Mouse (Mus musculus) cortical plate, adult 2 months (tissue): ENCODE results near the gene Sipa1l2. TPM values are rescaled to one million over a fixed set of nuclear protein-coding genes. Genes with fewer than 3 reads are reported as not detected.

ENCODE experiments used
- H3K27ac ChIP-seq: fragments of 200-500 bp; 2 replicates; pipeline ENCODE4 v1.5.1; 2012; ENCODE audit warnings: low read length, control low read depth, inconsistent platforms; ENCODE audit not compliant: insufficient read depth
- H3K4me1 ChIP-seq: fragments of 200-500 bp; 2 replicates; pipeline ENCODE4 v1.6.1; 2011; ENCODE audit warnings: low read length; ENCODE audit not compliant: control insufficient read depth, insufficient read depth
- H3K4me3 ChIP-seq: fragments of 200-500 bp; 2 replicates; pipeline ENCODE4 v1.5.1; 2011; ENCODE audit warnings: mild to moderate bottlenecking, low read length, control low read depth; ENCODE audit not compliant: insufficient read depth
- CTCF ChIP-seq: fragments of 200-500 bp; IDR thresholded peaks from 2 replicates; pipeline ENCODE4 v1.5.1; 2011; ENCODE audit warnings: mild to moderate bottlenecking, control low read depth, low read length; ENCODE audit not compliant: insufficient read depth; ENCODE audit errors: extremely low read depth
- POLR2A ChIP-seq: fragments of 200-500 bp; IDR thresholded peaks from 2 replicates; pipeline ENCODE4 v1.6.1; 2011; ENCODE audit warnings: mild to moderate bottlenecking, low read length, control low read depth; ENCODE audit not compliant: insufficient read depth; ENCODE audit errors: extremely low read depth
- polyA plus RNA-seq: library from polyadenylated mRNA; depleted of rRNA; stranded (reverse); fragments of >200 nt; gene quantifications from 2 replicates; pipeline ENCODE4 v1.2.3, GENCODE M21; 2012

The Sipa1l2 gene
- polyA plus RNA-seq, 1 experiment = 22.7 TPM

DNA sequence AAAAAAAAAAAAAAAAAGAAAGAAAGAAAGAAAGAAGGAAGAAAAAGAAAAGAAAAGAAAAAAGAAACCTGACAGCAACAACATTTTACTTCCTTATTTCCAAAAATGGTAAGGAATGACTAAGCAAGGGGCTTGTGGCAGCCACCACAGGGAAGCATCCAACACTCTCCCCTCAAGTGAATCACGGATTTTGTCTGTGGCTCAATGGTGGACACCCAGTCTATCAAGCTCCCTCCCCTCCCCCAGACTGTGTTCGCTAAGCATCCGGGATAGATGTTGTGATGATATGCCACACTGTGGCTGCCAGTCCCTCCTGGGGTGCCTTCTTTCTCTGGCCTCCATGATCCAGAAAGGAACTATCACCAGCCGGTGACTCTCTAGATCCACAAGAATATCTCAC is 6.5 kb upstream of the Sipa1l2 start:
- no peak overlapping the region for H3K27ac ChIP-seq
- H3K4me3 ChIP-seq = no peak overlapping the region
- no peak for TF ChIP-seq POLR2A
- no peak for TF ChIP-seq CTCF
- H3K4me1 ChIP-seq = no peaks in the 10 kb centered on the region

DNA sequence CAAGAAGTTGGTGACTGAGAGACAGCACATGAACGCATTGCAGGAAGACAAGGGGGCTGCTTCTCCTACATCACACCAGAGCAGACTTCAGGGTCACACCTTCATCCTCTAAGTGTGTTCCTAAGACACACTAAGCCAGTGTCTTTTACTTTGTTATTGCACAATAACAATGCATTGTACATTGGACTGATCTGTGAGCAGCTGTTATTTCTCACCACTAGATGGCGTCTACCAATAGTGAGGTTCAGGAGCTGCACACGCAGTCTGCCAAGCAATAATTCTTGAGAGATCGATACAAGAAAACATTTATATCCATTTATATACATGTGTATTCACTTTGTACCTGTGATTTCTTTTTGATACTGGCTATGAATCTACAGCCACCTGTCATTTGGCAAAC is 4.7 kb upstream of the Sipa1l2 start:
- Histone ChIP-seq H3K4me1 (no peaks in the 10 kb centered on the region), H3K27ac (no peak overlapping the region), H3K4me3 (no peak overlapping the region)
- peak; percentile 71 for TF ChIP-seq CTCF
- no peak for TF ChIP-seq POLR2A

DNA sequence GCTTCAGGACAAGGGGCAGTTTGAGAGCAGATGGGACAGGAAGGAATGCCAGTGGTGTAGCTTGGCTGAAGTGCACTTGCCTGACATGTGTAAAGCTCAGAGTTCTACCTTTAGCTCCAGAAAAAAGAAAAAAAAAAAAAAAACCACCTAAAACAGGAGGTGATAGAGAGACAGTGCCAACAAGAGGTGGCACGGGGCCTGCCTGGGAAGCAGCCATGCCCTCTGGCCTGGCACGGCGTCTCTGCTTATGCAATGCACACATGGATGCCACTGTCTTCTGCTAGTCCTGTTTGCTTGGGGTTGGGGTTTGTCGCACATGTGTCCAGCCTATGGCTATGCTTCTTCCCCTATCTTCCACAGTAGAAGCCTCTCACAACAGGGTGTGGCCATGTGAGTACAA is 2.6 kb upstream of the Sipa1l2 start:
- H3K4me3 ChIP-seq = no peak overlapping the region
- TF ChIP-seq CTCF (no peak), POLR2A (no peak)
- no peak overlapping the region for H3K27ac ChIP-seq
- peaks cover 2% of the 10 kb centered on the region; the same call in 1 of the 2 replicates for H3K4me1 ChIP-seq

DNA sequence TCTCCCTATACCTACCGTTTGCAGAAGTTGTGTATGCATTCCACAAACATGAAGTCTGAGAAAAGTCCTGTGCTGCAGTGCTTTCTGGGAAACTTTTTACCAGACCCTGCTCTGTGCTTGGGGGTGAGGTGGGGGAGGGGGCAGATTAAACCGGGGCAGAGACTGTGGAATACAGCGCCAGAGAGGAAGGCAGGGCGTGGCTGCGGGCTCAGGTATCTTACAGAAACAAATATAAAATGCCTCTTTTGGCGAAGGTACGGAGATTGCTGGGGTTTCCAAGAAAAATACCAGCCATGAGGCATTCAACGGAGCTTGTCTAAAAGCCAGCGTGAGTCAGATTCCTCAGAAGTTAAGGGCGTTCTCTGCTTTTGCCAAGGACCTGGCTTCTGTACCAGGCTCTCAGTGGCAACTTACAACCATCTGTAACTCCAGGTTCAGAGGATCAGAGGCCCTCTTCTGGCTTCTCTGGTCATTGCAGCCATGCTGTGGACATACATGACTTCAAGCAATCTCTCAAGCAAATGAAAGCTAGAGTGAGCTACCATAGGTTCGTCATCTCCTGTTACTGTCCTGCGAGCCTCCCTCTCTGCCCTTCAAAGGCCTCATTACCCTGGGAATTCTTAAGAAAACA is 1.3 kb upstream of the Sipa1l2 start:
- TF ChIP-seq CTCF (peak; percentile 13; the same call in 1 of the 2 replicates), POLR2A (no peak)
- H3K27ac ChIP-seq = no peak overlapping the region
- H3K4me1 ChIP-seq = peaks cover 2% of the 10 kb centered on the region; the same call in 1 of the 2 replicates
- H3K4me3 ChIP-seq = no peak overlapping the region

DNA sequence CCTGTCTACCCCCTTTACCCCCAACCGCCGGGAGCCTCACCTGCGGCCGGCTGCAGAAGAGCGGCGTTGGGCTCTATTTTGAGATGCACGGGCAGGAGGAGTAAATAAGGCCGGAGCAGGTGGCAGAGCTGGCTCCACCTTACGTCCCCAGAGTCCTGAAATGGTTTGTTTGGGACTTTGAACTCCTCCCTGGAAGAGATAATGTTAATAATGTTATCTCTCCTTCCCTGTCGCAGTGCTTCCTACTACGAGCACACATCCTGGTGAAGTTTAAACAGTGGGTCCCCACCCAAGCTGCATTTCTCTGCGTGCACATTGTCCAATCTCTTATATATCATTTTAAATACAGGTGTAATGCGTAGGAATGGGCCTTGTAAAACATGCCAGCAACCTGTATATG is 781 bp upstream of the Sipa1l2 start:
- H3K4me3 ChIP-seq = peak overlapping the region; percentile 77
- H3K4me1 ChIP-seq = peaks cover 2% of the 10 kb centered on the region; the same call in 1 of the 2 replicates
- H3K27ac ChIP-seq = peak overlapping the region; percentile 32
- TF ChIP-seq POLR2A (no peak), CTCF (no peak)

DNA sequence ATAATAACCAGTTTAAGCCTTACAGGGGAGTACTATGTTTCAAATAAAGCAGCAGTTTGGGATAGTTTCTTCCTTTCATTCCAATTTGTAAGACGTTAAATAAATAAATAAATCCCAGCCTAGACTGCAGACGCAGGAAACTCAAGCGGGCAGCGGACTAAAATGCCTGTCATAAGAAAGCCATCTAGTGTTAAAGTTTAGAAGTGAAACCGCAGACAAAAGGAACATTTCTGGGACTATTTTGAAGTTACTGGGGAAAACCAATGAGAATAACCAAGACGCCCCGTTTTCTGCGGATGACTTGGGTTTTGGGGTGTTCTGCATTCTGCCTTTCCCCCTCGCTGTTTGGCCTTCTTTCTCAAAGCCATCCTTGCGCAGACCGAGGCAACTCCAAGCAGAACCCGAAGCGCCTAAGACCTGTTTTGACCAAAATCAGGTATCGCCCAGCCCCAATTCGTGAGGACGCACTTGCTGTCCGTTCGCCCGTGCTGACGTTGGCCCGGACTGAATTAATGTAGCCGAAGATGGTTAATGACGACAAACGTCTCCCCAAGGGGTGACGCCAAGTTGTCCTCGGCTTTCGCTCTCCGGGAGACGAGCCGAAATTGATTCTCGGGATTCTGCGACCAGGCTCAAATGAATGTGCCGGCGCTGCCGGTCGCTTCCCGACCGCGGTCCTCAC is 616 bp downstream of the Sipa1l2 start:
- peak; percentile 46; the same call in 1 of the 2 replicates for TF ChIP-seq CTCF
- no peak for TF ChIP-seq POLR2A
- Histone ChIP-seq H3K4me3 (peak overlapping the region; percentile 77), H3K27ac (peak overlapping the region; percentile 2), H3K4me1 (peaks cover 2% of the 10 kb centered on the region; the same call in 1 of the 2 replicates)

DNA sequence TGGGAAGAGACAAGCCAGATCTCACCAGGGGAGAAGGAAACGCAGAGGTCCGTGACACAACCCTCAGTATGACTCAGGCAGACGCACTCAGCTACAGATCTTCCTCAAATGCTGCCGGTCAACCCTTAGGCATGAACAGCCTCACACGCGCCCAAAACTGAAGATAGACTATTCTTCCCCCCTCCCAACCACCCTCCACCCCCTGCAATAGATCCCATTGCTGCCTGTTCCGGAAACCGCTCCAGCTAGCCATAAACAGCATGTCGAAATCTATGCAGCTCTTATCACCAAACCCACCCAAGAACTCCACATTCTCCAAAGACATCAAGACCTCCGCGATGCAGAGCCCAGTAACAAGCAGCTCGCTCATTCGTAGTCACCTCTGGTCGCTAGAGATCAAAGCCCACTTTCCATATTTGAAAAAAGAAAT is 1.2 kb downstream of the Sipa1l2 start:
- Histone ChIP-seq H3K4me3 (peak overlapping the region; percentile 77), H3K27ac (no peak overlapping the region), H3K4me1 (peaks cover 2% of the 10 kb centered on the region; the same call in 1 of the 2 replicates)
- TF ChIP-seq POLR2A (no peak), CTCF (no peak)

DNA sequence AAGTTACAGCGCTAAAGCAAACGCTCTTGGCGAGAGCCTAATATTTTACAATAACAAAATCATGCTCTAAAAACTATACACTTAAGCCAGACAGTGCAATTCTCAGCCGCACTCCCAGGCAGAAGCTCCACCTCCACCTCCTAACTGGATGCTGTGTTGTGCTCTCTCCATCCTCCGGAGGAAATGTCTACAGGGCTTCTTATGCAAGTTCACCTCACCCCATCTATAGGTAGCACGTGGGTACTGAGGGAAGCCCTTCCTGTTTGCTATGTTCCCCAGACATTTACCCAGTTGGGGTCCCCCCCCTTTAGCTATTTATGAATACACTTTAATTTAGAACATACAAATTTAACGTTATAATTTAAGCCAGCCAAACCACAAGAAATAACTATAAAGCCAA is 2.0 kb downstream of the Sipa1l2 start:
- H3K4me1 ChIP-seq = peaks cover 2% of the 10 kb centered on the region; the same call in 1 of the 2 replicates
- H3K27ac ChIP-seq = no peak overlapping the region
- peak overlapping the region; percentile 77; the same call in 1 of the 2 replicates for H3K4me3 ChIP-seq
- TF ChIP-seq CTCF = 0 out of 2 replicates have a peak, but pooled peaks have one; percentile 1
- TF ChIP-seq POLR2A = no peak

DNA sequence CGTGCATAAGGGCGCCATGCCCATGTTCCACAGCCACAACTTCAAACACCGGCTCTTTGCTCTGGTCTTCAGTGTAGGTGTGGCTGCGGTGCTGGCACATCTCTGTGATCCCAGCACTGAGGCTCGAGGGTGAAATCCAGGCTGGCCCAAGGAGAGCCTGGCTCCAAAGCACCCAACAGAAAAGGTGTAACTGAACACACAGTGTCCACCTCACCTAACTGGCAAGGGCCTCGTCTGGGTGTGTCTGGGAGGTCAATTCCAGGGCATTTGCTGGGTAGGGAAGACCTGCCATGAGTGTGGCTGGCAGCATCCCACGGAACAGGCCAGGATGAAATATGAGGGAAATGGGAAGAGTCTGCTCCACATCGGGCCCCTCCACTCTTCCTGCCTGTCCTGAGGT is 6.7 kb downstream of the Sipa1l2 start:
- Histone ChIP-seq H3K27ac (no peak overlapping the region), H3K4me3 (no peak overlapping the region), H3K4me1 (peaks cover 13% of the 10 kb centered on the region; the same call in 1 of the 2 replicates)

More for the DNA sequence above, 6.7 kb downstream of the Sipa1l2 start:
- TF ChIP-seq POLR2A (no peak), CTCF (no peak)
